Mouse (Mus musculus) heart, adult 18-20 months (tissue): ENCODE data around the gene Ldhb. TPM values are rescaled to one million over a fixed set of nuclear protein-coding genes. Genes with fewer than 3 reads are reported as not detected.

Source experiments
- total RNA-seq, 2 experiments: library from RNA; stranded (reverse); gene quantifications; 2 replicates each; pipeline ENCODE4 v1.2.3; 2021

Gene Ldhb
- total RNA-seq, 2 experiments from 2014 or later, result 3,158 to 3,186 TPM

Other genes with a start within 250 kb of the Ldhb start
- not detected for gene Iapp, start 209.5 kb downstream of the Ldhb start, total RNA-seq
- gene Slco1a5, start 185.0 kb downstream of the Ldhb start, total RNA-seq, result not detected
- gene Pyroxd1, start 162.3 kb downstream of the Ldhb start, total RNA-seq, result 10 to 100 TPM; 11.4 to 12.3 TPM
- gene Recql, start 120.9 kb downstream of the Ldhb start, total RNA-seq, result 10 to 100 TPM in 1 of 2 experiments, 1 to 10 TPM in 1; 7.1 to 13.0 TPM
- gene Golt1b, start 120.7 kb downstream of the Ldhb start, total RNA-seq, result 10 to 100 TPM; 15.2 to 15.6 TPM
- gene Spx, start 94.5 kb downstream of the Ldhb start, total RNA-seq, result not detected
- gene Gys2, start 34.8 kb downstream of the Ldhb start, total RNA-seq, result 1 to 10 TPM in 1 of 2 experiments, not detected in 1; 1.5 TPM
- gene Kcnj8, start 63.7 kb upstream of the Ldhb start, total RNA-seq, result 10 to 100 TPM; 15.8 to 19.6 TPM
- 100 to 1,000 TPM; 236 to 257 TPM for gene Abcc9, start 194.4 kb upstream of the Ldhb start, total RNA-seq
- gene Cmas, start 248.7 kb upstream of the Ldhb start, total RNA-seq, result 10 to 100 TPM; 30.6 to 35.1 TPM